Mouse (Mus musculus): Measurements from ENCODE around the gene Noxred1. TPM values are rescaled to one million over a fixed set of nuclear protein-coding genes. Genes with fewer than 3 reads are reported as not detected.
"Not testable (repeated sequence)": the region's sequence is repeated elsewhere in the genome, so short reads cannot be mapped to it uniquely, and the experiment has no call there.

Noxred1 gene
- polyA plus RNA-seq, 1 experiment, result 2.5 TPM

DNA sequence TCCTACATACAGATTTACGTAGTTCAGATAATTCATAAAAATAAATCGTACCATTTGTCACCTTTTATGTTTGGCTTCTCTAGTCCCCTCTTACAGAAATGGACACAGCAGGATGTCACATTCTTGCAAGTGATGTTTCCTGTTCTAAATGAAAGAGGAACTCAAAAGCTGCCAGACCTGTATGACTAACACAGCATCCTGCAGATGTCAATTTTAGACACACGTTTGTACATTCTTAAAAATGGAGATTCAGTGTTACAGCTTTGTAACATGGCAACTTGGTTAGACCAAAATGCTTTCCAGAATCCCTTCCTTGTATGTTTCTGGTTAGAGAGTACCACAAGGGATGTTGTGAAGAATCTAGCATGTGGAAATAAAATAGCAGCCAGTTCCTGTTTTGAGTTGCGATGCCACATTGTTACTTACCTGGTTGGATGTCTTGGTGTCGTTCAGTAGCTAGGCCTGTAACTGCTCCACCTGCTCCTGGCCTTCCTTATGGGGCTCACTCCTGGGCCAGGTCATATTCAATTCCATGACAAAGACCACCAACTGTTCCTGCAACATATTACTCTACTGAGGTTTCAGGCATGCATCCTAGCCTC lies 1.5 kb downstream of the Noxred1 start:
- H3K4me3 ChIP-seq (ENCODE audit: insufficient read depth, low read length), result no peak overlapping the region
- TF ChIP-seq CTCF (IDR thresholded peaks at IDR 0.05; ENCODE audit: extremely low read depth, insufficient read depth, low read length), result no peak
- TF ChIP-seq POLR2A (IDR thresholded peaks at IDR 0.05; ENCODE audit: extremely low read depth, insufficient read depth, low read length), result no peak
- H3K27ac ChIP-seq (ENCODE audit: insufficient read depth, low read length), result no peak overlapping the region
- no peaks in the 10 kb centered on the region for H3K4me1 ChIP-seq (ENCODE audit: control insufficient read depth, insufficient read depth, low read length)

DNA sequence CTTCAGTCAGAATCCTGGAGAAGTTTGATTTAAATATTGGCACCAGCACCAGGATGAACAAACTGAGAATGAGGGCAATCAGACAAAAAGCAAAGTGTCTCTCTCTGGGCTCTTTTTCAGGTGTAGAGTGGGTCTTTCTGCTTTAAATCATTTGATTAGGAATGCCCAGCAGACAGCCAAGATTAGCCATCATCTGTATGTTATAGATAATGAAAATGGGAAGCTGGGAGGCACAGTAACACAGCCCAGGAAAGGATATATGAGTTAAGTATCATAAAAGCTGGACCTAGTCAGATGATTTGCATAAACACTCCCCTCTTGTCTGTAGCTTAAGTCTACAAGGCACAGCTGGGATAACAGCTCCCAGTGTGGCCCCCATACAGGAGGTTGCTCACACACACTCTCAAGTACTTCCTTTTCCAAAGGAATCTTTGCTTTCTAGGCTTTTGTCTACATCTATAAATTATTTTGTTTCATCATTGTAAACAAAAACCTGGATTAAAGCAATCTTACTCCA lies 8.1 kb downstream of the Noxred1 start:
- TF ChIP-seq POLR2A (IDR thresholded peaks at IDR 0.05; ENCODE audit: extremely low read depth, insufficient read depth, low read length), result no peak
- TF ChIP-seq CTCF (IDR thresholded peaks at IDR 0.05; ENCODE audit: extremely low read depth, insufficient read depth, low read length), result no peak
- no peak overlapping the region for H3K27ac ChIP-seq (ENCODE audit: insufficient read depth, low read length)
- no peaks in the 10 kb centered on the region for H3K4me1 ChIP-seq (ENCODE audit: control insufficient read depth, insufficient read depth, low read length)
- H3K4me3 ChIP-seq (ENCODE audit: insufficient read depth, low read length), result no peak overlapping the region

DNA sequence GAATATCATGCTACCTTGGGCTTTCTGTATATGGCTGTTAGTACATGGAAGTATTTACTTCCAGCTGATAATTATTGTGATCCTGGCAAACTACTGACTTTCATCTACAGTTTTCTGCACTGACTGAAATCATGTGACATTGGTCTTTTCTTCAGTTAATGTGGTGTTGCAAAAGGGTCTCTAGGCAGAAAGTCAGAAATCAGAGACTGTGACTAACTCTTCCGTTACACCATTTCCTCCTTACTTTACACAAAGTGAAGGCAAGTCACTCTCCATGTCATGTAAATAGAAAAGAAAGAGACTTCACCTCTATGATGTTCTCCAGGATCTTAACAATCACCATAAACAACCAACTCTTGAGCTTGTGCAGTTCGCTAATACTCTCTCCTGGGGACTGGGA lies 8.9 kb downstream of the Noxred1 start:
- H3K4me1 ChIP-seq (ENCODE audit: control insufficient read depth, insufficient read depth, low read length), result no peaks in the 10 kb centered on the region
- H3K27ac ChIP-seq (ENCODE audit: insufficient read depth, low read length), result no peak overlapping the region
- TF ChIP-seq CTCF (IDR thresholded peaks at IDR 0.05; ENCODE audit: extremely low read depth, insufficient read depth, low read length) (no peak), POLR2A (IDR thresholded peaks at IDR 0.05; ENCODE audit: extremely low read depth, insufficient read depth, low read length) (no peak)
- H3K4me3 ChIP-seq (ENCODE audit: insufficient read depth, low read length), result no peak overlapping the region

DNA sequence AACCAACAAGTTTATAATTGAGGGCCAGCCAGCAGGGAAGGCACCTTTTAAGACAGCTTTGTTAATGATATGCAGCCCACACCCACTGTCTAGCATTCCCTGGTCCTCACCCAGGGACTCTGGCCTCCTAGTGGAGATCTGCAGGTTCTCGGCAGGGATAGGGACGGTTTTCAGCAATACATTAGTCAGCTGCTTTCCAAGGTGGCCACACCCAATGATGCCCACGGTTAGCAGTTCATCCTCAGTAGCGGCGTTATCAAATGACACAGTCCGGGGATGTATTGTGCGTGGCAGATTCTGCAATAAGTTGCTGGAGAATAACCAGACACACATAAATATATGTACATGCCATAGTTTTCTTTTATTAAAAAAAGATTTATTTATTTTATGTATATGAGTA lies 11.7 kb downstream of the Noxred1 start:
- no peaks in the 10 kb centered on the region for H3K4me1 ChIP-seq (ENCODE audit: control insufficient read depth, insufficient read depth, low read length)
- TF ChIP-seq POLR2A (IDR thresholded peaks at IDR 0.05; ENCODE audit: extremely low read depth, insufficient read depth, low read length), result no peak
- TF ChIP-seq CTCF (IDR thresholded peaks at IDR 0.05; ENCODE audit: extremely low read depth, insufficient read depth, low read length), result no peak
- no peak overlapping the region for H3K27ac ChIP-seq (ENCODE audit: insufficient read depth, low read length)
- no peak overlapping the region for H3K4me3 ChIP-seq (ENCODE audit: insufficient read depth, low read length)

DNA sequence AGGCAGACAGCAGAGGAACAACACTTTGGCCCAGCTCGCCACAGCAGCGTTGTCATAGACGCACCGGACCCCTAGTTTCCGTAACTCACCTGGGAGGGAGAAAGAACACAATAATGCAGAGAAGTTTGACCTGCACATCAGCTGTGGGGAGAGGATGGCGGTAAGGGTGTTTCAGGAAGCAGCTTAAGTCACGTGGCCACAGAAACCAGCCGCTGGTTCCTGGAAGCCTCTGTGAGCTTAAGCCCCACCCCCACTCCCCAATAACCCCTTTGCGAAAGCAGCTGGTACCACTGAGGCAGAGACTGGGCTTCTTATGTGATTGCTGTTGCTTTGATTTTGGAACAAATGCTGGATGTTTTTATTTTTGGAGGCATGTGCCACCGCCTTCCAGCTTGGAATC lies 13.6 kb downstream of the Noxred1 start:
- Histone ChIP-seq H3K27ac (ENCODE audit: insufficient read depth, low read length) (no peak overlapping the region), H3K4me1 (ENCODE audit: control insufficient read depth, insufficient read depth, low read length) (no peaks in the 10 kb centered on the region), H3K4me3 (ENCODE audit: insufficient read depth, low read length) (no peak overlapping the region)
- no peak for TF ChIP-seq POLR2A (IDR thresholded peaks at IDR 0.05; ENCODE audit: extremely low read depth, insufficient read depth, low read length)
- TF ChIP-seq CTCF (IDR thresholded peaks at IDR 0.05; ENCODE audit: extremely low read depth, insufficient read depth, low read length), result no peak

DNA sequence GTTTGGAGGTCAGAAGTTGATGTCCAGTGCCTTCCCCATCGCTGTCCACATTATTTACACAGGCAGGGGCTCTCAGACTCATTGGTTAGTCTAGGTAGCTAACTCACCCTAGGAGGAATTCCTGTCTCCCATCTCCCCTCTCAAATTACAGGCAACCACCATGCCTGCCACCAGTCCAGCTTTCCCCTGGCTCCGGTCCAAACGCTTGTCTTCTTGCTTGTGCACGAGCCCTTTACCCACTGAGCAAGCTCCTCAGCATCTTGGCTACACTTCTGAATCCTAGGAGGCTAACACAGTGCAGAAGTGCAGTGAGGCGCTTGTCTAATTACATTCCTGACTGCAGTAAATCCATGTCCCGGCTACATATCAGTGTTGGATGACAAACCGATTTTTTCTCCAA lies 19.2 kb downstream of the Noxred1 start:
- no peaks in the 10 kb centered on the region for H3K4me1 ChIP-seq (ENCODE audit: control insufficient read depth, insufficient read depth, low read length)
- H3K4me3 ChIP-seq (ENCODE audit: insufficient read depth, low read length), result no peak overlapping the region
- no peak for TF ChIP-seq CTCF (IDR thresholded peaks at IDR 0.05; ENCODE audit: extremely low read depth, insufficient read depth, low read length)
- no peak for TF ChIP-seq POLR2A (IDR thresholded peaks at IDR 0.05; ENCODE audit: extremely low read depth, insufficient read depth, low read length)
- H3K27ac ChIP-seq (ENCODE audit: insufficient read depth, low read length), result no peak overlapping the region

DNA sequence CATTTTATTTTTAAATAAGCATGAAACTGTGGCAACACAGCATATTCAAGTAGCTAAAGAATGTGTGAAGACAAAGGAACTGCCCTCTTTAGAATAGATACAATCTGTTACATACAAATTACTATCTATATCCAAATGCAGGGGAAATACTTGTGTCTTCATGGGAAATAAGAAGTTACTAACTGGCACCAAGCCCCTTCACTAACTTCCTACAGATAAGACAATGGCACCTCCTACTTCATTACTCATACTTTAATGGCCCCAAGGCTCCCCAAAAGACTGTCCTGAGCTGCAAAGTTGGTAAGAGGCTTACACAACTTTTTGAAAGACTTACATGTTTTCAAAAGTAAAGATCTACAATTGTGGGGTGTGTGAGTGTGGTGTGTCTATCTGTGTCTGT lies 20.9 kb downstream of the Noxred1 start:
- no peak overlapping the region for H3K4me3 ChIP-seq (ENCODE audit: insufficient read depth, low read length)
- H3K4me1 ChIP-seq (ENCODE audit: control insufficient read depth, insufficient read depth, low read length), result no peaks in the 10 kb centered on the region
- H3K27ac ChIP-seq (ENCODE audit: insufficient read depth, low read length), result no peak overlapping the region
- TF ChIP-seq CTCF (IDR thresholded peaks at IDR 0.05; ENCODE audit: extremely low read depth, insufficient read depth, low read length) (no peak), POLR2A (IDR thresholded peaks at IDR 0.05; ENCODE audit: extremely low read depth, insufficient read depth, low read length) (no peak)

DNA sequence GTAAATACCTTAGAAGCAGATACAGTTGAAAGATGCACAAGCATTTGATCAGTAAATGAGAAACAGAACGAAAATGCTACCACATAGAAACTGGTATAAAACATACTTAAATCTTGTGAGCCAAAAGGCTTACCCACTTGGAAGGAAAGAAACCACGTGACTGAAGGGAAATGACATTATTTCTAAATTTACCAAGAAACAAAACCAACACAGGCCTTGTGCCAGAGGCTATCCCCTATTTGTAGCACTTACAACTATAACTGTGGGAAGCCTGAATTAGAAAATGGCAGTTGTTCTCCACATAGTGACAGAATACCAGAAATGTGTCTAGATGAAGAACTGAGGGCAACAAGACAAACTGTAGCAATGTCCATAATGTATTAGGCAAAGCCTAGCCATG lies 22.5 kb downstream of the Noxred1 start:
- Histone ChIP-seq H3K4me3 (ENCODE audit: insufficient read depth, low read length) (no peak overlapping the region), H3K27ac (ENCODE audit: insufficient read depth, low read length) (no peak overlapping the region), H3K4me1 (ENCODE audit: control insufficient read depth, insufficient read depth, low read length) (no peaks in the 10 kb centered on the region)
- no peak for TF ChIP-seq CTCF (IDR thresholded peaks at IDR 0.05; ENCODE audit: extremely low read depth, insufficient read depth, low read length)
- TF ChIP-seq POLR2A (IDR thresholded peaks at IDR 0.05; ENCODE audit: extremely low read depth, insufficient read depth, low read length), result no peak

DNA sequence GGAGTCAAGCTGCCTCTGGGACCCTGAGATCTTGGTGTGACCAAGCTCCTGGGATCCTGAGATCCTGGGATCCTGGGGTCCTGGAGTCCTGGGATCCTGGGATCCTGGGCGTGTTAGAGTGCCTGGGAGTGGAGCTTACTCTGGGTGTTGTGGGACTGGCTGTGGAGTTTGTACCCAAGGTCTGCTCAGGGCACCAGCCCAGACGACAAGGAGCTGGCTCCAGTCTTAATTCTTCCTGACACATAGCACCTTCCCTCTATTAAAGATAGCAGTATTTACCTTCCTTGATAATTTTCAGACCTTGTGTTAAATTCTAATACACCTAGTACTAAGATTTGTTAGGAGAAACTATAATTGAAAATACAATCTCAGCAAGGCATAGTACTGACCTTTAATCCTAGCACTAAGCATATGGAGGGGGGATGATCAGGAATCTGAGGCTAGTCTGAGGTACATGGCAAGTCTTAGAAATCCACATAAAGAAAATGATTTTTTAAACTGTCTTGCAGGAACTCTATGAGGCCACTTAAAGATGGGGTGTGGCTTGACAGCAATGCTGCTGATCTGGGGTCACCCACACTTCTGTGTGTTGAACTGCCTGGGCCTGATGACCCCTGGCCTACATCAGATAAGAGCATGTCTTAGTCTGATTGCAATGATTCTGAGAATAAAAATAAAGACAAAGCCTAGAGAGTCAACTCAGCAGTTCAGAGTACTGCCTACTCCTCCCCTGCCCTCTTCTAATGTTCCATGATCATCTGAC lies 25.5 kb downstream of the Noxred1 start:
- no peak for TF ChIP-seq CTCF (IDR thresholded peaks at IDR 0.05; ENCODE audit: extremely low read depth, insufficient read depth, low read length)
- Histone ChIP-seq H3K4me3 (ENCODE audit: insufficient read depth, low read length) (no peak overlapping the region), H3K27ac (ENCODE audit: insufficient read depth, low read length) (no peak overlapping the region), H3K4me1 (ENCODE audit: control insufficient read depth, insufficient read depth, low read length) (no peaks in the 10 kb centered on the region)

DNA sequence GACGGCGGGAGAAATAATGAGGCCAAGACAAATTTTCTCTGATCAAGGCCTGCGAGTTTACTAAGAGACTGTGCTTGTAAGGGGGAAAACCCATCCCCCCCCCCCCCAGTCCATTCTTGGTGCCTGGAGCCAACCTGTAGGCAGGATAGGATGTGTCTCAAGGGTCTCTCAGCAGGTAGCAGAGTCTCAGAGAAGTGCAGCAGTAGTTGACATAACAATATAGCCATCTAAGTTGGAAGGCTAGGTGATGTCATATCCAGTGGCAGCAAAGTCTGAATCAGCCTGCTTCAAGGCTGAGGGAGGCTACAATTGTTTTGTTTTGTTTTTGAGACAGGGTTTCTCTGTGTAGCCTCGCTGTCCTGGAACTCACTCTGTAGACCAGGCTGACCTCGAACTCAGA lies 32.7 kb downstream of the Noxred1 start:
- H3K4me1 ChIP-seq (ENCODE audit: control insufficient read depth, insufficient read depth, low read length); H3K4me3 ChIP-seq (ENCODE audit: insufficient read depth, low read length); H3K27ac ChIP-seq (ENCODE audit: insufficient read depth, low read length): not testable (repeated sequence)
